Mouse (Mus musculus): ENCODE measurements around the gene Sarnp. TPM values are rescaled to one million over a fixed set of nuclear protein-coding genes. Genes with fewer than 3 reads are reported as not detected.

Sarnp gene
- polyA plus RNA-seq, 1 experiment from 2014 or later = 137 TPM

DNA sequence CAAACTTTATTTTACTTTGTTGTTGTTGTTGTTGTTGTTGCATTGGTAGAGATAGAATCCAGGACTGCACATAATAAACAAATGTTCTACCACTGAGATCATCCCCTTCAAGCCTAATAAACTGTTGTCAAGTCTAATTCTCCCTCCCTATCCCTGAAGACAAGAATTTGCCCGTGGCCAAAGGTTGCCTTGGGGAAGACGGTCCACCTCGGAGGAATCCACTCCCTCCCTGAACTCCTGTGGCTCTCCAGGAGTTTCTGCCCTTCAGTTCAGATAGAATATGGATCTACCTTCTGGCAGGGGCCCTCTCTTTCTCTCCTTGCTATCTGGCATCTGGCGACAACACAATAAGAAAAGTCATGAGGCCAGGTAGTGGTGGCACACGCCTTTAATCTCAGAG, 87.7 kb downstream of the Sarnp start:
- H3K4me1 ChIP-seq (ENCODE audit: control insufficient read depth, insufficient read depth, low read depth, low read length) = peaks cover 7% of the 10 kb centered on the region
- no peaks in the 10 kb centered on the region for H3K27me3 ChIP-seq (replicated peaks; ENCODE audit: control insufficient read depth, insufficient read depth, low read length)
- no peaks in the 10 kb centered on the region for H3K36me3 ChIP-seq (ENCODE audit: control insufficient read depth, insufficient read depth, low read length)
- no peak overlapping the region for H3K27ac ChIP-seq (ENCODE audit: low read depth, low read length)
- H3K9ac ChIP-seq (ENCODE audit: low read depth, low read length) = no peak overlapping the region
- no peaks in the 10 kb centered on the region for H3K9me3 ChIP-seq (ENCODE audit: control insufficient read depth, low read length)
- H3K4me3 ChIP-seq (ENCODE audit: low read length) = no peak overlapping the region
- no peak overlapping the region for H3K4me2 ChIP-seq (ENCODE audit: low read length)
- no peak for ATAC-seq
- WGBS = 73% methylated on average over 5 of the region's 5 CpGs

GRCm38 (mm10) chr10:128908778-128909448, 91.8 kb downstream of the Sarnp start:
- Histone ChIP-seq H3K4me2 (ENCODE audit: low read length) (peak overlapping the region; percentile 79), H3K36me3 (ENCODE audit: control insufficient read depth, insufficient read depth, low read length) (no peaks in the 10 kb centered on the region), H3K27me3 (replicated peaks; ENCODE audit: control insufficient read depth, insufficient read depth, low read length) (no peaks in the 10 kb centered on the region), H3K27ac (ENCODE audit: low read depth, low read length) (0 out of 2 replicates have a peak overlapping the region, but pooled peaks have one; percentile 81), H3K4me3 (ENCODE audit: low read length) (peak overlapping the region; percentile 78), H3K9me3 (ENCODE audit: control insufficient read depth, low read length) (no peaks in the 10 kb centered on the region), H3K4me1 (ENCODE audit: control insufficient read depth, insufficient read depth, low read depth, low read length) (peaks cover 7% of the 10 kb centered on the region), H3K9ac (ENCODE audit: low read depth, low read length) (peak overlapping the region; percentile 94)
- 59% methylated on average over 13 of the region's 13 CpGs for WGBS
- ATAC-seq = no peak

- ATAC-seq = peak; percentile 71
- Histone ChIP-seq H3K4me1 (ENCODE audit: control insufficient read depth, insufficient read depth, low read depth, low read length) (peaks cover 7% of the 10 kb centered on the region), H3K27ac (ENCODE audit: low read depth, low read length) (peak overlapping the region; percentile 81), H3K9me3 (ENCODE audit: control insufficient read depth, low read length) (no peaks in the 10 kb centered on the region), H3K9ac (ENCODE audit: low read depth, low read length) (peak overlapping the region; percentile 94), H3K4me3 (ENCODE audit: low read length) (peak overlapping the region; percentile 78), H3K4me2 (ENCODE audit: low read length) (peak overlapping the region; percentile 79), H3K27me3 (replicated peaks; ENCODE audit: control insufficient read depth, insufficient read depth, low read length) (no peaks in the 10 kb centered on the region), H3K36me3 (ENCODE audit: control insufficient read depth, insufficient read depth, low read length) (no peaks in the 10 kb centered on the region)
- WGBS = under 1% methylated on average over 27 of the region's 41 CpGs
Measured at GRCm38 (mm10) chr10:128909567-128910028, 92.5 kb downstream of the Sarnp start.

GRCm38 (mm10) chr10:128910066-128910841, 93.1 kb downstream of the Sarnp start:
- H3K4me1 ChIP-seq (ENCODE audit: control insufficient read depth, insufficient read depth, low read depth, low read length) = peaks cover 7% of the 10 kb centered on the region
- H3K27me3 ChIP-seq (replicated peaks; ENCODE audit: control insufficient read depth, insufficient read depth, low read length) = no peaks in the 10 kb centered on the region
- H3K9ac ChIP-seq (ENCODE audit: low read depth, low read length) = peak overlapping the region; percentile 94
- H3K4me3 ChIP-seq (ENCODE audit: low read length) = peak overlapping the region; percentile 78
- peak overlapping the region; percentile 79 for H3K4me2 ChIP-seq (ENCODE audit: low read length)
- whole genome bisulfite sequencing = 2% methylated on average over 59 of the region's 66 CpGs
- H3K36me3 ChIP-seq (ENCODE audit: control insufficient read depth, insufficient read depth, low read length) = no peaks in the 10 kb centered on the region
- peak; percentile 48 for ATAC-seq
- H3K9me3 ChIP-seq (ENCODE audit: control insufficient read depth, low read length) = no peaks in the 10 kb centered on the region
- peak overlapping the region; percentile 81 for H3K27ac ChIP-seq (ENCODE audit: low read depth, low read length)

DNA sequence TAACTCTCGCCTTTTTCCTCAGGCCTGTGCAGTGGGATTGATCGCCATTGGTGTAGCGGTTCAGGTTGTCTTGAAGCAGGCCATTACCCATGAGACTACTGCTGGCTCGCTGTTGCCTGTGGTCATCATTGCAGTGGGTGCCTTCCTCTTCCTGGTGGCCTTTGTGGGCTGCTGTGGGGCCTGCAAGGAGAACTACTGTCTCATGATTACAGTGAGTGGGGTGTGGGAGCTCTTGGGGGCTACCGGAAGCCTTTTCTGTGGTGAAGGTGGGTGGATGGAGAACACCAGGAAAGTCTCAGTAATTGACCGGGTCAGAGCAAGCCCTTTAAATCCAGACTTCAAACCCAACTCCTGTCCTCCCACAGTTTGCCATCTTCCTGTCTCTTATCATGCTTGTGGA, 94.3 kb downstream of the Sarnp start:
- H3K4me2 ChIP-seq (ENCODE audit: low read length) = peak overlapping the region; percentile 79
- H3K9ac ChIP-seq (ENCODE audit: low read depth, low read length) = no peak overlapping the region; the same call in 1 of the 2 replicates
- H3K27ac ChIP-seq (ENCODE audit: low read depth, low read length) = no peak overlapping the region
- H3K4me1 ChIP-seq (ENCODE audit: control insufficient read depth, insufficient read depth, low read depth, low read length) = peaks cover 7% of the 10 kb centered on the region
- H3K27me3 ChIP-seq (replicated peaks; ENCODE audit: control insufficient read depth, insufficient read depth, low read length) = no peaks in the 10 kb centered on the region
- 90% methylated on average over 6 of the region's 6 CpGs for WGBS
- H3K4me3 ChIP-seq (ENCODE audit: low read length) = no peak overlapping the region; the same call in 1 of the 2 replicates
- H3K36me3 ChIP-seq (ENCODE audit: control insufficient read depth, insufficient read depth, low read length) = no peaks in the 10 kb centered on the region
- no peaks in the 10 kb centered on the region for H3K9me3 ChIP-seq (ENCODE audit: control insufficient read depth, low read length)
- ATAC-seq = no peak

- no peak for ATAC-seq
- Histone ChIP-seq H3K9ac (ENCODE audit: low read depth, low read length) (no peak overlapping the region; the same call in 1 of the 2 replicates), H3K36me3 (ENCODE audit: control insufficient read depth, insufficient read depth, low read length) (no peaks in the 10 kb centered on the region; the same call in 1 of the 2 replicates), H3K27me3 (replicated peaks; ENCODE audit: control insufficient read depth, insufficient read depth, low read length) (no peaks in the 10 kb centered on the region), H3K27ac (ENCODE audit: low read depth, low read length) (no peak overlapping the region), H3K4me1 (ENCODE audit: control insufficient read depth, insufficient read depth, low read depth, low read length) (peaks cover 7% of the 10 kb centered on the region), H3K4me2 (ENCODE audit: low read length) (no peak overlapping the region), H3K4me3 (ENCODE audit: low read length) (no peak overlapping the region), H3K9me3 (ENCODE audit: control insufficient read depth, low read length) (no peaks in the 10 kb centered on the region)
- 71% methylated on average over 4 of the region's 4 CpGs for WGBS
Measured at GRCm38 (mm10) chr10:128912268-128912667, 95.1 kb downstream of the Sarnp start.

- WGBS = 81% methylated on average over 4 of the region's 4 CpGs
- H3K27ac ChIP-seq (ENCODE audit: low read depth, low read length) = peak overlapping the region; percentile 36; the same call in 1 of the 2 replicates
Measured at GRCm38 (mm10) chr10:128912791-128913190, 95.7 kb downstream of the Sarnp start.

DNA sequence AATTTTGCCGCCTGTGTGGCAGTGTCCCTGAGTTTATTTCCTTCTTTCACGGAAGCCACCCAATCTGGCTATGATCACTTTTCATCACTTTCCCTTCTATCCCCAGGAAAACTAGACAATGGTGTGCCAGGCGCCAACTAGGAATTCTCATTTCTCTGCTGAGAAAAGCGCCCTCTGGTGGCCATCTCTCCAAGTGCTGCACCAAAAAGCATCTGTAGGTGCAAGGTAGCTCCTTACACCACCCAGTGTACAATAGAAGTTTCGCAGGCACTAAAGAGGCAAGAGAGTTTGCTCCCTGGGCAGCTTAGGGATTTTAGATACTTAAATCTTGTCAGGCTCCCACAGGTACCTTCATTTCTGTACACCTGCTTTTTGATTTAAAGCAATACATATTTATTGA, 96.1 kb downstream of the Sarnp start:
- Histone ChIP-seq H3K4me1 (ENCODE audit: control insufficient read depth, insufficient read depth, low read depth, low read length) (peaks cover 11% of the 10 kb centered on the region), H3K4me2 (ENCODE audit: low read length) (no peak overlapping the region), H3K9ac (ENCODE audit: low read depth, low read length) (no peak overlapping the region; the same call in 1 of the 2 replicates), H3K27me3 (replicated peaks; ENCODE audit: control insufficient read depth, insufficient read depth, low read length) (no peaks in the 10 kb centered on the region), H3K9me3 (ENCODE audit: control insufficient read depth, low read length) (no peaks in the 10 kb centered on the region), H3K27ac (ENCODE audit: low read depth, low read length) (no peak overlapping the region; the same call in 1 of the 2 replicates), H3K4me3 (ENCODE audit: low read length) (no peak overlapping the region), H3K36me3 (ENCODE audit: control insufficient read depth, insufficient read depth, low read length) (no peaks in the 10 kb centered on the region; the same call in 1 of the 2 replicates)
- 0 out of 2 replicates have a peak, but pooled peaks have one; percentile 7 for ATAC-seq
- WGBS = 3% methylated on average over 5 of the region's 5 CpGs

More at GRCm38 (mm10) chr10:128912791-128913190, 95.7 kb downstream of the Sarnp start:
- Histone ChIP-seq H3K9ac (ENCODE audit: low read depth, low read length) (peak overlapping the region; percentile 8; the same call in 1 of the 2 replicates), H3K4me3 (ENCODE audit: low read length) (no peak overlapping the region), H3K4me2 (ENCODE audit: low read length) (no peak overlapping the region), H3K27me3 (replicated peaks; ENCODE audit: control insufficient read depth, insufficient read depth, low read length) (no peaks in the 10 kb centered on the region), H3K4me1 (ENCODE audit: control insufficient read depth, insufficient read depth, low read depth, low read length) (peaks cover 10% of the 10 kb centered on the region), H3K9me3 (ENCODE audit: control insufficient read depth, low read length) (no peaks in the 10 kb centered on the region), H3K36me3 (ENCODE audit: control insufficient read depth, insufficient read depth, low read length) (no peaks in the 10 kb centered on the region; the same call in 1 of the 2 replicates)
- no peak for ATAC-seq

DNA sequence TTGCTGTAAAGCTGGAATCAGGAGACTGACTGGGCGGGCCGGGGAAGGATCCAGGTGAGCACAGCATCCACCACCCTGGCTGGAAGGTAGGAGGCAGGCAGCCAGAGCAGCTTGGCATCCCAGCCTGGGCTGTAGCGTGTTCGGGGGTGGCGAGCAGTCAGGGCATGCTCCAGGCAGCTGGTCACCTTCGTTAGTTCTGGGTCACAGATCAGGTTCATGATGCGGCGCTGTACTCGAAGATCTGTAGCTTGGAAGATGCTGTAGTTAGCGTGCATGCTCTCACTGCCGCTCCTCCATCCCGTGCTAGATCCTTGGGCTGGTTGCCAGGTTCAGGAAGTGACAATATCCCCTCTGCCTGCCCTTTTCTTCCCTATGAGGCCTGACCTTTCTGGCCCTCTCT, 96.6 kb downstream of the Sarnp start:
- H3K9me3 ChIP-seq (ENCODE audit: control insufficient read depth, low read length) = no peaks in the 10 kb centered on the region
- H3K27ac ChIP-seq (ENCODE audit: low read depth, low read length) = no peak overlapping the region
- H3K4me2 ChIP-seq (ENCODE audit: low read length) = no peak overlapping the region
- WGBS = 74% methylated on average over 12 of the region's 12 CpGs
- H3K27me3 ChIP-seq (replicated peaks; ENCODE audit: control insufficient read depth, insufficient read depth, low read length) = no peaks in the 10 kb centered on the region
- H3K4me1 ChIP-seq (ENCODE audit: control insufficient read depth, insufficient read depth, low read depth, low read length) = peaks cover 12% of the 10 kb centered on the region
- 0 out of 2 replicates have a peak, but pooled peaks have one; percentile 5 for ATAC-seq
- no peaks in the 10 kb centered on the region; the same call in 1 of the 2 replicates for H3K36me3 ChIP-seq (ENCODE audit: control insufficient read depth, insufficient read depth, low read length)
- H3K9ac ChIP-seq (ENCODE audit: low read depth, low read length) = no peak overlapping the region
- no peak overlapping the region for H3K4me3 ChIP-seq (ENCODE audit: low read length)
